Mouse (Mus musculus) liver, embryonic 14.5 days (tissue): Measurements from ENCODE around the gene Usp3.

Experiments used
- CTCF ChIP-seq: IDR thresholded peaks from 2 replicates; pipeline ENCODE4 v1.5.1; 2016; ENCODE audit warnings: antibody characterized with exemption, low read depth, control low read depth
- EP300 ChIP-seq: IDR thresholded peaks from 2 replicates; pipeline ENCODE4 v1.6.1; 2016; ENCODE audit warnings: antibody characterized with exemption, low read depth

- no peak for TF ChIP-seq CTCF
- no peak for TF ChIP-seq EP300
Observed at GRCm38 (mm10) chr9:66604349-66605206, 11.6 kb upstream of the Usp3 start.
